ENCODE assay signal across 15 mouse cellular contexts in genomic region chr2:79542191-79542980, GRCm38 (mm10).
DNase-seq lines count a peak whose midpoint lies in the region; ATAC-seq and TF ChIP-seq lines count a peak whose summit lies in the region.
"Had no signal": no experiment of that assay in that cellular context is flagged by ENCODE, and none has a peak within 500 bp of the region (broad histone marks: within the 10 kb centered on the region; RNA-seq: fewer than 3 reads in every experiment).

No protein-coding gene starts in this region.

- no peaks in the 10 kb centered on the region for H3K9me3 ChIP-seq in heart, embryonic 14.5 days (ENCODE audit: control insufficient read depth, low read length)
- H3K9me3 ChIP-seq in heart, embryonic 10.5 days, result no peaks in the 10 kb centered on the region
- H3K9me3 ChIP-seq: embryonic facial prominence, embryonic 12.5 days; limb, embryonic 15.5 days; lung, embryonic 15.5 days had no signal

- DNase-seq in heart, embryonic 10.5 days (ENCODE audit: low spot score), result no peak
- peak; percentile 13 for DNase-seq in layer of hippocampus, adult 9-10 months (ENCODE audit: low spot score)
- DNase-seq in layer of hippocampus, adult 11-12 months (ENCODE audit: low spot score), result no peak
- peak; percentile 82 for DNase-seq in Muller cell, postnatal 12 days (ENCODE audit: inconsistent ontology term)
- no peak for DNase-seq in thymus, adult 2 months
- DNase-seq: cerebellum, adult 11 months; cerebellum, postnatal 36 days; gastrocnemius, postnatal 36 days; kidney, postnatal 10 days; midbrain, embryonic 14.5 days had no signal

- no peak for TF ChIP-seq CTCF in embryonic fibroblast, embryonic 13.5 days (IDR thresholded peaks at IDR 0.05; ENCODE audit: borderline replicate concordance, insufficient read depth, low read length)
- TF ChIP-seq CTCF in thymus, adult 2 months (IDR thresholded peaks at IDR 0.05; ENCODE audit: borderline replicate concordance, control insufficient read depth, extremely low read depth, insufficient read depth, low read length, poor library complexity), result no peak

- H3K27ac ChIP-seq in heart, embryonic 14.5 days (replicated peaks in 1 of 2; ENCODE audit: control insufficient read depth in 1 of 2, insufficient read depth in 1 of 2, low read depth in 2 of 2, low read length in 2 of 2), result peak overlapping the region; percentile 30 to 56; a peak in 1 of 4 replicates
- no peak overlapping the region for H3K27ac ChIP-seq in heart, embryonic 10.5 days
- H3K27ac ChIP-seq in embryonic fibroblast, embryonic 13.5 days (ENCODE audit: insufficient read depth, low read length), result peak overlapping the region; percentile 58
- H3K27ac ChIP-seq in thymus, adult 2 months (ENCODE audit: control insufficient read depth, insufficient read depth, low read length), result no peak overlapping the region
- H3K27ac ChIP-seq: embryonic facial prominence, embryonic 12.5 days; limb, embryonic 15.5 days; lung, embryonic 15.5 days had no signal

- no peak overlapping the region for H3K4me3 ChIP-seq in heart, embryonic 14.5 days (ENCODE audit: control insufficient read depth in 1 of 2, insufficient read depth in 1 of 2, low read depth in 1 of 2, low read length in 2 of 2)
- no peak overlapping the region for H3K4me3 ChIP-seq in heart, embryonic 10.5 days
- no peak overlapping the region for H3K4me3 ChIP-seq in embryonic fibroblast, embryonic 13.5 days (ENCODE audit: insufficient read depth, low read length)
- H3K4me3 ChIP-seq in thymus, adult 2 months (ENCODE audit: control insufficient read depth, insufficient read depth, low read length), result no peak overlapping the region
- H3K4me3 ChIP-seq: embryonic facial prominence, embryonic 12.5 days; limb, embryonic 15.5 days; lung, embryonic 15.5 days had no signal

- H3K4me2 ChIP-seq in heart, embryonic 14.5 days (ENCODE audit: low read length), result no peak overlapping the region
- H3K4me2 ChIP-seq: embryonic facial prominence, embryonic 12.5 days; limb, embryonic 15.5 days; lung, embryonic 15.5 days had no signal

- ATAC-seq in heart, embryonic 14.5 days (ENCODE audit: insufficient number of reproducible peaks, insufficient read depth, low FRiP score, low read depth), result no peak

- 66% methylated on average over 6 of the region's 6 CpGs for WGBS in heart, embryonic 14.5 days
- 74% methylated on average over 6 of the region's 6 CpGs for WGBS in heart, embryonic 10.5 days
- 92% methylated on average over 6 of the region's 6 CpGs for WGBS in thymus, adult 2 months

- no peaks in the 10 kb centered on the region for H3K27me3 ChIP-seq in heart, embryonic 14.5 days (ENCODE audit: control insufficient read depth, insufficient read depth, low read length)
- H3K27me3 ChIP-seq in heart, embryonic 10.5 days (ENCODE audit: insufficient read depth, poor library complexity, severe bottlenecking), result no peaks in the 10 kb centered on the region
- H3K27me3 ChIP-seq in thymus, adult 2 months (ENCODE audit: control insufficient read depth, insufficient read depth, low read length), result no peaks in the 10 kb centered on the region
- H3K27me3 ChIP-seq: embryonic facial prominence, embryonic 12.5 days; limb, embryonic 15.5 days; lung, embryonic 15.5 days had no signal

- H3K9ac ChIP-seq in heart, embryonic 14.5 days (ENCODE audit: low read length), result no peak overlapping the region
- H3K9ac ChIP-seq: embryonic facial prominence, embryonic 12.5 days; limb, embryonic 15.5 days; lung, embryonic 15.5 days had no signal

- H3K36me3 ChIP-seq in heart, embryonic 14.5 days (ENCODE audit: control insufficient read depth, insufficient read depth, low read length), result no peaks in the 10 kb centered on the region
- H3K36me3 ChIP-seq in heart, embryonic 10.5 days, result no peaks in the 10 kb centered on the region
- H3K36me3 ChIP-seq in thymus, adult 2 months (ENCODE audit: control insufficient read depth, insufficient read depth, low read length), result no peaks in the 10 kb centered on the region
- H3K36me3 ChIP-seq: embryonic facial prominence, embryonic 12.5 days; limb, embryonic 15.5 days; lung, embryonic 15.5 days had no signal

- TF ChIP-seq POLR2A in embryonic fibroblast, embryonic 13.5 days (IDR thresholded peaks at IDR 0.05; ENCODE audit: low read depth, low read length), result no peak
- no peak for TF ChIP-seq POLR2A in thymus, adult 2 months (IDR thresholded peaks at IDR 0.05; ENCODE audit: control insufficient read depth, extremely low read depth, insufficient read depth, low read length, poor library complexity)

- peaks cover 17 to 28% of the 10 kb centered on the region in 2 experiments for H3K4me1 ChIP-seq in heart, embryonic 14.5 days (ENCODE audit: control insufficient read depth in 2 of 2, insufficient read depth in 2 of 2, low read length in 2 of 2)
- peaks cover 25% of the 10 kb centered on the region; the same call in 1 of the 2 replicates for H3K4me1 ChIP-seq in heart, embryonic 10.5 days
- H3K4me1 ChIP-seq in embryonic fibroblast, embryonic 13.5 days (ENCODE audit: control insufficient read depth, insufficient read depth, low read length), result peaks cover 19% of the 10 kb centered on the region
- H3K4me1 ChIP-seq in thymus, adult 2 months (replicated peaks; ENCODE audit: control insufficient read depth, insufficient read depth, low read length), result peaks cover 5% of the 10 kb centered on the region

Comparison
In these comparisons a context has a peak if more than half of its experiments do, and no peak if none do; other contexts are left out.
1. H3K27ac ChIP-seq: peak in heart, embryonic 14.5 days (2 of 2) and embryonic fibroblast, embryonic 13.5 days (single experiment); none in heart, embryonic 10.5 days (single experiment) and thymus, adult 2 months (single experiment).
2. DNase-seq: peak in layer of hippocampus, adult 9-10 months (single experiment) and Muller cell, postnatal 12 days (single experiment); none in heart, embryonic 10.5 days (single experiment), layer of hippocampus, adult 11-12 months (single experiment) and thymus, adult 2 months (single experiment).